Mouse (Mus musculus) heart, postnatal 0 days (tissue): ENCODE measurements around the gene Dnajc27.

ENCODE experiments used
- CTCF ChIP-seq: IDR thresholded peaks from 2 replicates; pipeline ENCODE4 v1.5.1; 2016; ENCODE audit warnings: antibody characterized with exemption, control low read depth, low read depth
- EP300 ChIP-seq: IDR thresholded peaks from 2 replicates; pipeline ENCODE4 v1.6.1; 2016; ENCODE audit warnings: antibody characterized with exemption, low read depth

GRCm38 (mm10) chr12:4065944-4066343 lies 16.4 kb upstream of the Dnajc27 start:
- TF ChIP-seq EP300 (no peak), CTCF (no peak)
